Mouse (Mus musculus) CH12.LX (cell line): ENCODE results near the gene Mtg1. TPM values are rescaled to one million over a fixed set of nuclear protein-coding genes. Genes with fewer than 3 reads are reported as not detected.

Experiments
- DNase-seq: peaks from one replicate; pipeline ENCODE4 v3.0.0-alpha.2; 2013; ENCODE audit errors: extremely low read depth
- H3K27ac ChIP-seq: 2 replicates; pipeline ENCODE4 v1.5.1; 2012; ENCODE audit warnings: low read depth, mild to moderate bottlenecking, control low read depth, moderate library complexity; ENCODE audit not compliant: insufficient read depth
- H3K27me3 ChIP-seq: replicated peaks from 2 replicates; pipeline ENCODE3; 2012; ENCODE audit warnings: inconsistent platforms
- H3K36me3 ChIP-seq, 2 experiments: replicated peaks in 1 of 2; 2 replicates each; pipeline versions ENCODE3 to v1.6.1; 2012; ENCODE audit warnings: inconsistent platforms in 1 of 2, low read length in 1 of 2, mild to moderate bottlenecking in 1 of 2, mixed read lengths in 1 of 2, moderate library complexity in 1 of 2; ENCODE audit not compliant: control insufficient read depth in 1 of 2, insufficient read depth in 1 of 2
- H3K4me1 ChIP-seq, 2 experiments: 2 replicates each; pipeline ENCODE4 v1.6.1; 2012; ENCODE audit warnings: inconsistent platforms in 1 of 2, moderate library complexity in 1 of 2; ENCODE audit not compliant: insufficient read depth in 2 of 2, control insufficient read depth in 1 of 2
- H3K4me2 ChIP-seq: 2 replicates; pipeline ENCODE4 v1.6.1; 2012; ENCODE audit warnings: low read depth, mild to moderate bottlenecking, control low read depth; ENCODE audit not compliant: poor library complexity, insufficient read depth, severe bottlenecking
- H3K4me3 ChIP-seq, 3 experiments: fragments of 150-350 bp in 1 of 3; sonication (generic) in 1 of 3; replicated peaks in 1 of 3; 2 replicates each; pipeline versions ENCODE3 to v1.5.1; 2011 to 2012; ENCODE audit warnings: low read depth in 2 of 3, low read length in 2 of 3, mild to moderate bottlenecking in 2 of 3, moderate library complexity in 2 of 3, control low read depth in 1 of 3, improper control_type of control experiment in 1 of 3, inconsistent platforms in 1 of 3, mixed read lengths in 1 of 3; ENCODE audit not compliant: poor library complexity in 1 of 3
- H3K79me2 ChIP-seq: replicated peaks from 2 replicates; pipeline ENCODE4 v1.6.1; 2012; ENCODE audit warnings: mild to moderate bottlenecking, moderate library complexity; ENCODE audit not compliant: control insufficient read depth, poor library complexity, insufficient read depth, severe bottlenecking; ENCODE audit errors: extremely low read depth
- H3K9ac ChIP-seq: 2 replicates; pipeline ENCODE4 v1.6.1; 2012; ENCODE audit warnings: low read depth, mild to moderate bottlenecking, control low read depth, moderate library complexity; ENCODE audit not compliant: insufficient read depth
- H3K9me3 ChIP-seq: replicated peaks from 2 replicates; pipeline ENCODE3; 2012; ENCODE audit warnings: low read length, inconsistent platforms, mixed read lengths
- CHD1 ChIP-seq: IDR thresholded peaks from 2 replicates; pipeline ENCODE4 v1.6.1; 2012; ENCODE audit warnings: low read depth, low read length, improper control_type of control experiment, inconsistent platforms
- CHD2 ChIP-seq: IDR thresholded peaks from 2 replicates; pipeline ENCODE4 v1.6.1; 2011; ENCODE audit warnings: low read length, improper control_type of control experiment
- CTCF ChIP-seq, 2 experiments: IDR thresholded peaks in 1 of 2; conservative IDR thresholded peaks in 1 of 2; 2 replicates each; pipeline ENCODE4 v1.5.1; 2011 to 2012; ENCODE audit warnings: low read depth in 2 of 2, low read length in 2 of 2, improper control_type of control experiment in 1 of 2, inconsistent platforms in 1 of 2, mild to moderate bottlenecking in 1 of 2, moderate library complexity in 1 of 2
- ETS1 ChIP-seq: conservative IDR thresholded peaks from 2 replicates; pipeline ENCODE4 v1.6.1; 2012; ENCODE audit warnings: low read depth, mild to moderate bottlenecking, inconsistent platforms, low read length, improper control_type of control experiment, moderate library complexity
- JUN ChIP-seq: IDR thresholded peaks from 2 replicates; pipeline ENCODE4 v1.6.1; 2011; ENCODE audit warnings: low read depth, mild to moderate bottlenecking, low read length, improper control_type of control experiment, moderate library complexity; ENCODE audit not compliant: insufficient read depth
- JUND ChIP-seq: conservative IDR thresholded peaks from 2 replicates; pipeline ENCODE4 v1.6.1; 2011; ENCODE audit warnings: low read depth, low read length, improper control_type of control experiment
- KAT2A ChIP-seq: IDR thresholded peaks from 2 replicates; pipeline ENCODE4 v1.6.1; 2012; ENCODE audit warnings: low read length, improper control_type of control experiment, inconsistent platforms; ENCODE audit not compliant: insufficient replicate concordance
- MAFK ChIP-seq: IDR thresholded peaks from 2 replicates; pipeline ENCODE4 v1.6.1; 2011; ENCODE audit warnings: low read length, improper control_type of control experiment; ENCODE audit not compliant: insufficient replicate concordance
- MYC ChIP-seq: IDR thresholded peaks from 2 replicates; pipeline ENCODE4 v1.6.1; 2011; ENCODE audit warnings: low read depth, mild to moderate bottlenecking, improper control_type of control experiment, low read length
- NELFE ChIP-seq: IDR thresholded peaks from 2 replicates; pipeline ENCODE4 v1.6.1; 2011; ENCODE audit warnings: low read depth, low read length, improper control_type of control experiment
- NRF1 ChIP-seq: IDR thresholded peaks from 2 replicates; pipeline ENCODE4 v1.6.1; 2014; ENCODE audit warnings: low read depth, mild to moderate bottlenecking, inconsistent platforms, low read length, improper control_type of control experiment, moderate library complexity
- PAX5 ChIP-seq: IDR thresholded peaks from 2 replicates; pipeline ENCODE4 v1.6.1; 2012; ENCODE audit warnings: low read length, inconsistent platforms, mixed read lengths
- POLR2AphosphoS2 ChIP-seq: IDR thresholded peaks from 2 replicates; pipeline ENCODE4 v1.6.1; 2011; ENCODE audit warnings: low read depth, low read length, improper control_type of control experiment
- TBP ChIP-seq: conservative IDR thresholded peaks from 2 replicates; pipeline ENCODE4 v1.6.1; 2011; ENCODE audit warnings: low read depth, low read length, improper control_type of control experiment
- UBTF ChIP-seq: IDR thresholded peaks from 2 replicates; pipeline ENCODE4 v1.6.1; 2012; ENCODE audit warnings: low read depth, mild to moderate bottlenecking, inconsistent platforms, low read length, improper control_type of control experiment, moderate library complexity
- USF1 ChIP-seq: IDR thresholded peaks from 2 replicates; pipeline ENCODE4 v1.6.1; 2014; ENCODE audit warnings: low read depth, mild to moderate bottlenecking, inconsistent platforms, low read length, improper control_type of control experiment
- USF2 ChIP-seq: conservative IDR thresholded peaks from 2 replicates; pipeline ENCODE4 v1.6.1; 2011; ENCODE audit warnings: low read depth, low read length, improper control_type of control experiment
- ZC3H11A ChIP-seq: IDR thresholded peaks from 2 replicates; pipeline ENCODE4 v1.6.1; 2012; ENCODE audit warnings: low read depth, mild to moderate bottlenecking, inconsistent platforms, low read length, improper control_type of control experiment
- ZMIZ1 ChIP-seq: IDR thresholded peaks from 2 replicates; pipeline ENCODE4 v1.6.1; 2012; ENCODE audit warnings: low read depth, mild to moderate bottlenecking, inconsistent platforms, low read length, improper control_type of control experiment
- dilution Hi-C: fragments of 300-500 bp; cut with MboI; formaldehyde crosslinking; loops from 2 replicates; pipeline ENCODE4 v1.14.3; 2020; ENCODE audit warnings: low sequenced_read_pairs; ENCODE audit not compliant: extremely low pct_unique_long_range_greater_than_20kb, extremely low pct_ligation_motif_present
- in situ Hi-C: fragments of 300-500 bp; cut with MboI; formaldehyde crosslinking; loops from 3 replicates; pipeline ENCODE4 v1.14.3; 2019; ENCODE audit warnings: low sequenced_read_pairs, low pct_ligation_motif_present, low pct_unique_long_range_greater_than_20kb, mixed read lengths
- polyA plus RNA-seq: library from polyadenylated mRNA; unstranded; fragments of >175 nt; gene quantifications from 2 replicates; pipeline ENCODE4 v1.2.1, GENCODE M21; 2012; ENCODE audit warnings: low read depth; ENCODE audit not compliant: insufficient read length
- total RNA-seq, 2 experiments: library from RNA; depleted of rRNA; stranded (reverse); fragments of 300-350 nt in 1 of 2; fragments of >200 nt in 1 of 2; gene quantifications; 2 replicates each; pipeline ENCODE4 v1.2.3; 2012 to 2014

Mtg1 gene
- total and polyA plus RNA-seq, 3 experiments = 26.6 to 39.8 (median 29.4) TPM

DNA sequence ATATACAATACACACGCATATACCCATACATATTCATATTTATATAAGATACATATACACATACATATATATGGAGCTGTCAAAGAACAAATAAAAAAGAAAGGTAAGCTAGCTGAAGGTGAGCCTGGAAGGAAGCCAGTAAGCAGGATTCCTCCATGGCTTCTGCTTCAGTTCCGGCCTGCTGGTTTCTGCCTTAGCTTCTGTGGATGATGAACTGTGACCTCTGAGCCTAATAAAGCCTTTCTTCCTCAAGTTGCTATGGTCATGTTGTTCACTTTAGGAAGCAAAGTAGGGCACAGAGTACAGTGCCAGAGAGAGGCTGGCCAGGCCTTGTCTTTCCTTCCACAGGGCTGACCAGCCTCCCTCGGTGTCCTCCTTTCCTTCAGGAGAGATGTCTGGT, 33.5 kb downstream of the Mtg1 start:
- Histone ChIP-seq H3K4me2 (no peak overlapping the region), H3K27ac (no peak overlapping the region), H3K27me3 (peaks cover 68% of the 10 kb centered on the region), H3K4me3 (no peak overlapping the region), H3K4me1 (no peaks in the 10 kb centered on the region), H3K36me3 (no peaks in the 10 kb centered on the region), H3K79me2 (no peaks in the 10 kb centered on the region), H3K9ac (no peak overlapping the region), H3K9me3 (peaks cover 8% of the 10 kb centered on the region)
- no peak for DNase-seq
- in situ Hi-C loops = no loop called here
- no peak for TF ChIP-seq UBTF
- no peak for TF ChIP-seq MYC
- TF ChIP-seq JUN = no peak
- no peak for TF ChIP-seq ETS1
- TF ChIP-seq ZC3H11A = no peak
- no peak for TF ChIP-seq JUND
- no peak for TF ChIP-seq ZMIZ1
- TF ChIP-seq NELFE = no peak
- no peak for TF ChIP-seq POLR2AphosphoS2
- dilution Hi-C loops = no loop called here

DNA sequence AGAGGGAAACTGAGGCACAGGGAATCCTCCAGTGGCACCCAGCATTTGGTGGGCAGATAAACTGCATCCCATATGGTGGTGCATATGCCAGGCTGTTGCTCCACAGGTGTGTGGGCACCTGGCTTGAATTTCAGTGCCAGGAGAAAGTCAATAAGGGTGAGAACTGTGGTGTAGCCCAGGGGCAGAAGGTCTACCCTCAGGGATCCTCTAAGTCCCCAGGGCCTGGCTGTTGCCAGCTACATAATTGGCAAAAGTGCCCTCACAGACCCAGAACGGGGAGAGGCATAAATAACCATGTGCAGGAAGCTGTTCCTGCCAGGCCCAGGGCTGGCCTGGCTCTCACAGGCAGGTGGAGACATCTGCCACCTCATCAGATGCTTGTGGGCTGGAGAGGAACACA, 35.6 kb downstream of the Mtg1 start, which contains the start of gene Olfr523:
Olfr523 (plus strand) TSS at position 282 of the 400 bp plus-strand sequence.
- no peak within 1 kb of the TSS for H3K4me3 ChIP-seq
- H3K9me3 ChIP-seq = peaks cover 8% of the 10 kb centered on the region
- dilution Hi-C loops (no loop called here), in situ Hi-C loops (no loop called here)
- DNase-seq = no peak
- peaks cover 79% of the 10 kb centered on the region for H3K27me3 ChIP-seq
- H3K27ac ChIP-seq = no peak within 1 kb of the TSS
- no peak within 1 kb of the TSS for H3K9ac ChIP-seq
- H3K79me2 ChIP-seq = no peaks in the 10 kb centered on the region
- no peaks in the 10 kb centered on the region for H3K36me3 ChIP-seq
- H3K4me1 ChIP-seq = no peaks in the 10 kb centered on the region
- no peak within 1 kb of the TSS for H3K4me2 ChIP-seq
- no peak for TF ChIP-seq CHD2
- no peak for TF ChIP-seq USF1
- no peak for TF ChIP-seq TBP
- no peak for TF ChIP-seq KAT2A
- TF ChIP-seq PAX5 = no peak
- TF ChIP-seq NRF1 = no peak
- no peak for TF ChIP-seq CTCF (conservative IDR thresholded peaks at IDR 0.05 in 1 of 2, IDR thresholded peaks at IDR 0.05 in 1 of 2; ENCODE audit: low read depth in 2 of 2, low read length in 2 of 2)
- no peak for TF ChIP-seq ZC3H11A
- no peak for TF ChIP-seq MAFK
- no peak for TF ChIP-seq JUN
- no peak for TF ChIP-seq USF2
- no peak for TF ChIP-seq CHD1
